Mouse (Mus musculus): Measurements from ENCODE around the gene Akr1cl. TPM values are rescaled to one million over a fixed set of nuclear protein-coding genes. Genes with fewer than 3 reads are reported as not detected.
A peak's percentile ranks its signal among the peaks of the same experiment; 100 is the strongest.
"Not testable (repeated sequence)": the region's sequence is repeated elsewhere in the genome, so short reads cannot be mapped to it uniquely, and the experiment has no call there.

The Akr1cl gene
- total RNA-seq, 1 experiment = 1.6 TPM

DNA sequence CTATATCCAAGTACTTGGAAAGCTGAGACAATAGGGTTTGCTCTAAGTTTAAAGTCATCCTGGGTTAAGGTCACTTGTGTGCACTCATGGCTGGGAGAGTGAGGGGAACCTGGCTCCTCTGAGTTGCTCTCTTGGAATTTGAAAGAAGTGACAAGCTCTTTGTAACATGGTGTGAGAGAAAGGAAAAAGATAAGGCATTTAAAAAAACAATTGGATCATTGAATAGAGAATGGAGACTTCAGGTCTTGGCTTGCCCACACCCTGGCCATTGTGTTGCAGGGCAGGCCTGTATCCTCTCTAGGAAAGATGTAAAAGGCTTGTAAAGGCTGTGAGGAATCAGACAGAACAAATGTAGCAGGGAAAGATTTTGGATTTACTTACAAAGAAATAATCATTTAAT lies 35.3 kb upstream of the Akr1cl start:
- DNase-seq (ENCODE audit: low read depth, low spot score) = no peak
- Histone ChIP-seq H3K9me3 (ENCODE audit: control insufficient read depth, insufficient read depth, low read depth, low read length) (no peaks in the 10 kb centered on the region), H3K27ac (ENCODE audit: insufficient read depth, low read depth, low read length, poor library complexity, severe bottlenecking) (no peak overlapping the region), H3K4me1 (ENCODE audit: control insufficient read depth in 2 of 2, insufficient read depth in 2 of 2, low read length in 2 of 2, poor library complexity in 1 of 2) (no peaks in the 10 kb centered on the region), H3K36me3 (ENCODE audit: control insufficient read depth, insufficient read depth, low read length, poor library complexity, severe bottlenecking) (no peaks in the 10 kb centered on the region), H3K4me3 (ENCODE audit: insufficient read depth in 1 of 2, low read depth in 1 of 2, low read length in 2 of 2, poor library complexity in 1 of 2, severe bottlenecking in 1 of 2) (no peak overlapping the region), H3K9ac (ENCODE audit: insufficient read depth, low read depth, low read length, poor library complexity, severe bottlenecking) (no peak overlapping the region)
- TF ChIP-seq HCFC1 (IDR thresholded peaks at IDR 0.05; ENCODE audit: borderline replicate concordance, insufficient read depth, low read length) (no peak), ZC3H11A (IDR thresholded peaks at IDR 0.05; ENCODE audit: borderline replicate concordance, low read depth, low read length) (no peak), ZNF384 (IDR thresholded peaks at IDR 0.05; ENCODE audit: low read depth, low read length) (no peak), CHD2 (IDR thresholded peaks at IDR 0.05; ENCODE audit: low read depth, low read length) (no peak), MAFK (IDR thresholded peaks at IDR 0.05; ENCODE audit: insufficient read depth, low read depth, low read length) (no peak)
- in situ Hi-C loops (cut with MboI; ENCODE audit: low sequenced_read_pairs in 2 of 2, unreplicated experiment in 2 of 2) = no loop called here

DNA sequence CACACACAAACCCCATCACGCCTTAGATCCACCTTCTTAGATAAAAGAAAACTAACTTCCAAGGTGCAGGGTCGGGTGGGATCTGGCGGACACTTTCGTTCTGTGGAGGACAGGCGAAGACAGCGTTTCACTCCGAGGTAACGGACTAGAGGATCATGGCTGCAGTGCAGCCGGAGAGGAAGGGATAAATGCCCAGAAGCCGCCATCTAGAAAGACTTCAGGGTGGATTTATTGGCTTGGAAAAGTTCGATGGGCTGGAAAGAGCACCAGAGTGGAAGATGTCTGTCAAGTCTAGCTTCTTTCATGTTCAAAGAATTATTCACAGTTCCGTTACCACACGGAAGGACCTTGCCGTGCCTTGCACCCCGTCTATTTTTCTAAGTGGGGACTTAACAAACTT lies 31.6 kb upstream of the Akr1cl start:
- Histone ChIP-seq H3K4me1 (ENCODE audit: control insufficient read depth in 2 of 2, insufficient read depth in 2 of 2, low read length in 2 of 2, poor library complexity in 1 of 2) (no peaks in the 10 kb centered on the region), H3K9ac (ENCODE audit: insufficient read depth, low read depth, low read length, poor library complexity, severe bottlenecking) (no peak overlapping the region), H3K4me3 (ENCODE audit: insufficient read depth in 1 of 2, low read depth in 1 of 2, low read length in 2 of 2, poor library complexity in 1 of 2, severe bottlenecking in 1 of 2) (no peak overlapping the region), H3K9me3 (ENCODE audit: control insufficient read depth, insufficient read depth, low read depth, low read length) (no peaks in the 10 kb centered on the region), H3K36me3 (ENCODE audit: control insufficient read depth, insufficient read depth, low read length, poor library complexity, severe bottlenecking) (no peaks in the 10 kb centered on the region), H3K27ac (ENCODE audit: insufficient read depth, low read depth, low read length, poor library complexity, severe bottlenecking) (no peak overlapping the region)
- in situ Hi-C loops (cut with MboI; ENCODE audit: low sequenced_read_pairs in 2 of 2, unreplicated experiment in 2 of 2) = no loop called here
- TF ChIP-seq MAFK (IDR thresholded peaks at IDR 0.05; ENCODE audit: insufficient read depth, low read depth, low read length) = no peak
- no peak for TF ChIP-seq CHD2 (IDR thresholded peaks at IDR 0.05; ENCODE audit: low read depth, low read length)
- no peak for TF ChIP-seq HCFC1 (IDR thresholded peaks at IDR 0.05; ENCODE audit: borderline replicate concordance, insufficient read depth, low read length)
- no peak for TF ChIP-seq ZC3H11A (IDR thresholded peaks at IDR 0.05; ENCODE audit: borderline replicate concordance, low read depth, low read length)
- no peak for TF ChIP-seq ZNF384 (IDR thresholded peaks at IDR 0.05; ENCODE audit: low read depth, low read length)
- DNase-seq (ENCODE audit: low read depth, low spot score) = no peak

DNA sequence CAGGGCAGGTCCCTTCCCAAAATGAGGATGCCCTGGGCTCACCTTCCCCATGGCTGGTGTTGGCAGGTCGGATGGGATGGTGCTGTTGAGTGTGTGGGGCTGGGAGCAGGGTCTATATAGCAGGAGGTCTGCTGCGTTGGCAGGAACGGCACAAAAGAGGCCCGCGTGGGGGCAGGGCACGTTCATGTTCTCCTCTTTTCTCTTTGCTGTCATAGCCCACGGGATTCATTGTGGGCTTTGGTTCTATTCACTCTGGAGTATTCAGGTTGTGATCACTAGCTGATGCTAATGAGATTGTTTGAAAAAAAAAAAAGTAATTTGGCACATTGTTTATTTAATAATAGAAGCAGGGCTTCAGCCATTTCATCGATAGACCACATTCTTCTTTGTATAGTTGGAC lies 30.8 kb upstream of the Akr1cl start, which contains the start of gene Crygd:
Gene Crygd (minus strand): TSS at position 101 of the 400 bp plus-strand sequence.
- in situ Hi-C loops (cut with MboI; ENCODE audit: low sequenced_read_pairs in 2 of 2, unreplicated experiment in 2 of 2) = no loop called here
- no peaks in the 10 kb centered on the region for H3K4me1 ChIP-seq (ENCODE audit: control insufficient read depth in 2 of 2, insufficient read depth in 2 of 2, low read length in 2 of 2, poor library complexity in 1 of 2)
- H3K36me3 ChIP-seq (ENCODE audit: control insufficient read depth, insufficient read depth, low read length, poor library complexity, severe bottlenecking) = no peaks in the 10 kb centered on the region
- peak within 1 kb of the TSS; percentile 16 to 32; a peak in 2 of 4 replicates for H3K4me3 ChIP-seq (ENCODE audit: insufficient read depth in 1 of 2, low read depth in 1 of 2, low read length in 2 of 2, poor library complexity in 1 of 2, severe bottlenecking in 1 of 2)
- no peak within 1 kb of the TSS for H3K27ac ChIP-seq (ENCODE audit: insufficient read depth, low read depth, low read length, poor library complexity, severe bottlenecking)
- no peak for TF ChIP-seq MAFK (IDR thresholded peaks at IDR 0.05; ENCODE audit: insufficient read depth, low read depth, low read length)
- TF ChIP-seq CHD2 (IDR thresholded peaks at IDR 0.05; ENCODE audit: low read depth, low read length) = no peak
- TF ChIP-seq HCFC1 (IDR thresholded peaks at IDR 0.05; ENCODE audit: borderline replicate concordance, insufficient read depth, low read length) = no peak
- DNase-seq (ENCODE audit: low read depth, low spot score) = no peak
- 0 out of 2 replicates have a peak within 1 kb of the TSS, but pooled peaks have one; percentile 4 for H3K9ac ChIP-seq (ENCODE audit: insufficient read depth, low read depth, low read length, poor library complexity, severe bottlenecking)
- no peaks in the 10 kb centered on the region for H3K9me3 ChIP-seq (ENCODE audit: control insufficient read depth, insufficient read depth, low read depth, low read length)

DNA sequence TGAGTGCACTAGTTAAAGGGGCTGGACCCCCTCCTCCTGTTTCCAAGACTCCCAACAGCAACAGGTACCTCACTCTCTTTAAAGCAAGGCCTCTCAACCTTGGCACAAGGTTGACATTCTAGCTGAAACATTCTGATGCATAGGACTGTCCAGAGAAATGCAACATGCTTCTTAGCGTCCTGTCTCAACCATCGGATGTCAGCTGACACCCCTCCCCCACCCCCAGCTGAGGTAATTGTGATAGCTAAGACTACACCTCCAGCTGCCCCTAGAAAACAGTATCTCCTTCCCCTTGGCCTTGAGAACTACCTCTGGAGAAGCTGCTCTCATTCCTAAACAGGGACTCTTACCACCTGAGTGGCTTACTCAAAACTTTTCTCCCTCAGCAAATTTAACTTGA lies 19.6 kb upstream of the Akr1cl start:
- Histone ChIP-seq H3K9me3 (ENCODE audit: control insufficient read depth, insufficient read depth, low read depth, low read length) (no peaks in the 10 kb centered on the region), H3K9ac (ENCODE audit: insufficient read depth, low read depth, low read length, poor library complexity, severe bottlenecking) (no peak overlapping the region), H3K4me3 (ENCODE audit: insufficient read depth in 1 of 2, low read depth in 1 of 2, low read length in 2 of 2, poor library complexity in 1 of 2, severe bottlenecking in 1 of 2) (no peak overlapping the region), H3K4me1 (ENCODE audit: control insufficient read depth in 2 of 2, insufficient read depth in 2 of 2, low read length in 2 of 2, poor library complexity in 1 of 2) (peaks cover 7 to 15% of the 10 kb centered on the region in 2 experiments), H3K27ac (ENCODE audit: insufficient read depth, low read depth, low read length, poor library complexity, severe bottlenecking) (no peak overlapping the region), H3K36me3 (ENCODE audit: control insufficient read depth, insufficient read depth, low read length, poor library complexity, severe bottlenecking) (no peaks in the 10 kb centered on the region)
- TF ChIP-seq HCFC1 (IDR thresholded peaks at IDR 0.05; ENCODE audit: borderline replicate concordance, insufficient read depth, low read length) (no peak), ZNF384 (IDR thresholded peaks at IDR 0.05; ENCODE audit: low read depth, low read length) (no peak), CHD2 (IDR thresholded peaks at IDR 0.05; ENCODE audit: low read depth, low read length) (no peak), MAFK (IDR thresholded peaks at IDR 0.05; ENCODE audit: insufficient read depth, low read depth, low read length) (no peak), ZC3H11A (IDR thresholded peaks at IDR 0.05; ENCODE audit: borderline replicate concordance, low read depth, low read length) (no peak)
- no peak for DNase-seq (ENCODE audit: low read depth, low spot score)
- in situ Hi-C loops (cut with MboI; ENCODE audit: low sequenced_read_pairs in 2 of 2, unreplicated experiment in 2 of 2) = no loop called here

DNA sequence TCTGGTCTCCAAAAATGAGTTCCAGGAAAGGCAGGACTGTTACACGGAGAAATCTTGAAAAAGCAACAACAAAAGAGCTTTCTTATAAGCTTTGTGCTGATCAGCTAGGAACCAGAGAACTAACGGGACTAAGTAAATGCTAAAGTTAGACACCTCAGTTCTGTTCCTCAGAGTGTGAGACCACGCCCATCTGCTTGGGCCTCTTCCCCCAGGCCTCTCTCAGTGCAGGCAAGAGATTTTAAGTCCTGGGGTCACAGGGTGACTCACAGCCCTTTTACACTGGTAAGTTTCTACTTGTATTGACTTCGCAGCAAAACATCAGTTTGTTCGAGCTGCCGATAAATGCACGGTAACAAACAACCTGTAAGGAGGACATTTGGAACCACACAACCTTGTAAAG lies 19.1 kb upstream of the Akr1cl start:
- Histone ChIP-seq H3K4me1 (ENCODE audit: control insufficient read depth in 2 of 2, insufficient read depth in 2 of 2, low read length in 2 of 2, poor library complexity in 1 of 2) (peaks cover 7 to 15% of the 10 kb centered on the region in 2 experiments), H3K9ac (ENCODE audit: insufficient read depth, low read depth, low read length, poor library complexity, severe bottlenecking) (no peak overlapping the region), H3K36me3 (ENCODE audit: control insufficient read depth, insufficient read depth, low read length, poor library complexity, severe bottlenecking) (no peaks in the 10 kb centered on the region), H3K27ac (ENCODE audit: insufficient read depth, low read depth, low read length, poor library complexity, severe bottlenecking) (no peak overlapping the region), H3K4me3 (ENCODE audit: insufficient read depth in 1 of 2, low read depth in 1 of 2, low read length in 2 of 2, poor library complexity in 1 of 2, severe bottlenecking in 1 of 2) (0 out of 4 replicates have a peak overlapping the region, but pooled peaks of 1 of the 2 experiments have one; percentile 4), H3K9me3 (ENCODE audit: control insufficient read depth, insufficient read depth, low read depth, low read length) (no peaks in the 10 kb centered on the region)
- DNase-seq (ENCODE audit: low read depth, low spot score) = no peak
- in situ Hi-C loops (cut with MboI; ENCODE audit: low sequenced_read_pairs in 2 of 2, unreplicated experiment in 2 of 2) = no loop called here
- TF ChIP-seq HCFC1 (IDR thresholded peaks at IDR 0.05; ENCODE audit: borderline replicate concordance, insufficient read depth, low read length) = no peak
- TF ChIP-seq ZNF384 (IDR thresholded peaks at IDR 0.05; ENCODE audit: low read depth, low read length) = no peak
- no peak for TF ChIP-seq CHD2 (IDR thresholded peaks at IDR 0.05; ENCODE audit: low read depth, low read length)
- no peak for TF ChIP-seq MAFK (IDR thresholded peaks at IDR 0.05; ENCODE audit: insufficient read depth, low read depth, low read length)
- no peak for TF ChIP-seq ZC3H11A (IDR thresholded peaks at IDR 0.05; ENCODE audit: borderline replicate concordance, low read depth, low read length)

DNA sequence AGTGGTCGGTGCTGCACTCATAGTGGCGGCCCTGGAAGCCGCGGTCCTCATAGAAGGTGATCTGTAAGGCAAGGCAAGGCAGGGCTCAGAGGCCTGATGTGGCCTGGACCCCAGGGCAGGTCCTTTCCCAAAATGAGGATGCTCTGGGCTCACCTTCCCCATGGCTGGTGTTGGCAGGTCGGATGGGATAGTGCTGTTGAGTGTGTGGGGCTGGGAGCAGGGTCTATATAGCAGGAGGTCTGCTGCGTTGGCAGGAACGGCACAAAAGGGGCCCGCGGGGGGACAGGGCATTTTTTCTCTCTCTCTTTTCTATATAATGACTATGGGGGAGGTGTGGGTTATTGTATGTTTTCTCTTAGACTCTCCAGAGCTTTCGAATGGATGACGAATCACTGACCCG lies 18.4 kb upstream of the Akr1cl start, which contains the start of gene Cryge:
Gene Cryge (minus strand): TSS at position 198 of the 400 bp plus-strand sequence.
- H3K27ac ChIP-seq (ENCODE audit: insufficient read depth, low read depth, low read length, poor library complexity, severe bottlenecking); H3K9me3 ChIP-seq (ENCODE audit: control insufficient read depth, insufficient read depth, low read depth, low read length); DNase-seq (ENCODE audit: low read depth, low spot score); in situ Hi-C loops (cut with MboI; ENCODE audit: low sequenced_read_pairs in 2 of 2, unreplicated experiment in 2 of 2); H3K36me3 ChIP-seq (ENCODE audit: control insufficient read depth, insufficient read depth, low read length, poor library complexity, severe bottlenecking); H3K9ac ChIP-seq (ENCODE audit: insufficient read depth, low read depth, low read length, poor library complexity, severe bottlenecking): not testable (repeated sequence)
- Histone ChIP-seq H3K4me3 (ENCODE audit: insufficient read depth in 1 of 2, low read depth in 1 of 2, low read length in 2 of 2, poor library complexity in 1 of 2, severe bottlenecking in 1 of 2) (peak within 1 kb of the TSS; percentile 4 to 29; a peak in 1 of 4 replicates), H3K4me1 (ENCODE audit: control insufficient read depth in 2 of 2, insufficient read depth in 2 of 2, low read length in 2 of 2, poor library complexity in 1 of 2) (peaks cover 7 to 15% of the 10 kb centered on the region in 2 experiments)

Data from ES-E14 (cell line).